Mouse (Mus musculus): ENCODE measurements at regions not wholly inside any gene's neighbourhood (a gene's known extent, or its start where the extent isn't known, plus 50 kb on each side); places are given as distances from the start of the nearest gene placed in this dataset.

DNA sequence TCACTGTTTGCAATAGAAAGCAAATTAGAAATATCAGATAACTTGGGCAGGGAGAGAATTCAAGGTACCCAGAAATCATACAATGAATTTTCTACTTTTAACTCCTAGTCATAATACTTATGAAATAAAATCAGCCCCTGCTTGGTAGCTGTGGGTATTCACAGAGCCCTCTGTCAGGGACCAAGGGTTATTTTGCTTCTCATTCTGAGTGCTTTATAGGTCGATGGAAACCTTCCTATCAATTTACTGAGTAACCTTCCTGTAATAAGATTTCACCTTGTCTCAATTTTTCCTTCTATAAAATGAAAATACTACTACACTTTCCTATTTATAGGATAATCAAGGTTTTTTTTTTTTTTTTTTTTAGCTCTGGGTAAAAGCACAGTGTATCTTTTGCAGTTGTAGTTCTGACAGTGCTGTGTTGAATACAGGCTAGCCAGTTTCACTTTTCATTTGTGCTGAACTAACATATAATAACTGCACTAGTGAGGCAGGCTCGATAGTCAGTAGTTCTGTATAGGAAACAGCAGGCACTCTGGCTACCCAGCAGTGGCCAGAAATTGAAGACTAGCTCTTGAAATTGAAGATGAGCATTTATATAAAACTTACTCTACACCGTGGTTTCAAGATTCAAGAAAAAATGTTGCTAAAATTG lies 94.4 kb upstream of the Mdfic start:
- TF ChIP-seq CHD2 (IDR thresholded peaks at IDR 0.05; ENCODE audit: low read depth, low read length) (no peak), HCFC1 (IDR thresholded peaks at IDR 0.05; ENCODE audit: borderline replicate concordance, insufficient read depth, low read length) (no peak), ZNF384 (IDR thresholded peaks at IDR 0.05; ENCODE audit: low read depth, low read length) (no peak), MAFK (IDR thresholded peaks at IDR 0.05; ENCODE audit: insufficient read depth, low read depth, low read length) (no peak), ZC3H11A (IDR thresholded peaks at IDR 0.05; ENCODE audit: borderline replicate concordance, low read depth, low read length) (no peak)
